Mouse (Mus musculus) c-Kit-positive CD71-positive TER-119-negative erythroid progenitor cells, embryonic 14.5 days (primary cell): Measurements from ENCODE around the gene Abhd17c.
"Not testable (repeated sequence)": the region's sequence is repeated elsewhere in the genome, so short reads cannot be mapped to it uniquely, and the experiment has no call there.

Source experiments
- DNase-seq: peaks from one replicate; pipeline ENCODE4 v3.0.0-alpha.2; 2013; ENCODE audit warnings: low read depth

The Abhd17c gene

DNA sequence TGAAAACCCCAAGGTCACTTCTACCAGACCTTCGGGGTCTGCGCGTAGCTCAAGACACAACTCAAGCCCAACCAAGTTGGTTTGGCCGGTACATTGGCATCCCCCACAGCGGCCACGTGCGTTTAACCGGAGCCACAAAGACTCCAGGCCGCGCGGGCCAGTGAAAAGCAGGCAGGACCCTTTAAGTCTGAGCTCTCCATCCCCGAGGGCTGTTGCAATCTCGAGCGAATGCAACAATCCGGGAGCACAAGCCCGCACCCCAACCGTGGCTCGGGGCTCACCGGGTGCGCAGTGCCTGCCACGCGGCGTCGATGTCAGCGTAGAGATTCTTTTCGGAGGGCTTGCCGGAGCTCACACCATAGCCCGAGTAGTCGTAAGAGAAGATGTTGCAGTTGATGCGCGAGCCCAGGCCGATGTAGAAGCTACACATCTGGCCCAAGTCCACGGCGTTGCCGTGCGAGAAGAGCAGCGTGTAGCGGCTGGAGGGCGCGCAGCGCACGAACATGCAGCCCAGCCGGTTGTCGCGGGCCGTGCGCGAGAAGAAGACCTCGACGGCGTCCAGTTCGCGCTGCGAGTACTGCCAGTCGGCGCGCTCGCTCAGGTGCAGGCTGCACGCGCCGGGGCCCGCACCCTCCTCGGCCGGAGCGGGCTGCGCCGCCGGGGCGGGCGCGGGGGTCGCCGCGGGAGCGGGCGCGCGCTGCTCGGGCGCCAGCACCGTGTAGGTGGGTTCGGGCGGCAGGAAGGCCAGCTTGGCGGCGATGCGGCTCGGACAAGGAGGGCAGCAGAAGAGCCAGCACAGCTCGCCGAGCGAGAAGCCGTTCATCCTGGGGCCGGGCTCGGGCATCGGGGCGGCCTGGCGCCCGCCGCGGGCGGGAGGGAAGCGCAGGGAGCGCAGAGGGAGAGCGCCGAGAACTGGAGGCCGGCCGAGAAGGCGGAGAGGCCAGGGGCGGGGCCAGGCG is at the start of gene Abhd17c:
Gene Abhd17c (minus strand): TSS at position 893 of the 959 bp plus-strand sequence.
- no peak for DNase-seq

DNA sequence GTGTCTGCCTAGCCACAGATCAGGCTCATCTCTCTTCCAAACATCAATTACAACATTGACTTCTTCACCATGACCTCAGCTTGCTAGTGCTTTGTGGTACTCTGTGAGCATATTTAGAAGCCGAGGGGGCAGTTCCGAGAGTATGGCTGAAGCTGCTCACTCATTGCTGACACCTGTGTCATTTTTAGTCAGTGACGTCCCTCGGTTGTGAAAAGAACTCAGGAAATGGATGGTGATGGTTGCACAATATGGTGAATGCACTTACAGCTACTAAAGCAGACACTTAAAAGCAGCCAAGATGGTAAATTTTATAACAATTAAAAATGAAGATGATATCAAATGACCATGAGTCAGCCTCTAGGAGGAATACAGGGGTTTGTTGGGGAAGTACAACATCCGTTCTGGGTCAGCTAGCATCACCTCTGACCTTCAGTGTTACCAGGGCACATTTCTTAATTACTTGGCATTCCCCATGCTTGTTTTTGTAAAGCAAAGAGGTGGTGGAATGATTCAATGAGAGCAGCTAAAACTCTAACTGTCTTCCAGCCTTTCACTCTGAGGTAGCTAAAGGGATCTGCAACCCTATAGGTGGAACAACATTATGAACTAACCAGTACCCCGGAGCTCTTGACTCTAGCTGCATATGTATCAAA is 45.6 kb upstream of the Abhd17c start:
- no peak for DNase-seq

GRCm38 (mm10) chr7:84196221-84196620 is 44.5 kb upstream of the Abhd17c start:
- DNase-seq: no peak

DNA sequence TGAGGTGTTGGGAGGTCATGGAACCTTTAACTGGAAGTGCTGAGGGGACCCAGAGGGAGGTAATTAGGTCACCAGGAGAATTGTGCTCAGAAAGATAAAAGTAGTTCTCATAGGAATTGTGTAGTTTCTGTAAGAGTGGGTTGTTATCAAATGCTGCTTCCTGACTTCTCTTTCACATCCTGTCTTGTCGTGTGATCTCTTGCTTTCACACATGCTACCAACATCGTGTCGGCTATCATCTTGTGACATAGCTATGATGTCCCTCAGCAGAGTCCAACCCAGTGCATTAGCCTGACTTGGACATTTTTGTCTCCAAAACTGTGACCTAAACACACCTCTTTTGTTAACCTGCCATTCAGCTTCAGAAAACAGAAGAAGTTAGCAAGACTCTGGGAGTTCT is 40.6 kb upstream of the Abhd17c start:
- no peak for DNase-seq

- no peak for DNase-seq
Measured at GRCm38 (mm10) chr7:84191476-84191875, 39.8 kb upstream of the Abhd17c start.

DNA sequence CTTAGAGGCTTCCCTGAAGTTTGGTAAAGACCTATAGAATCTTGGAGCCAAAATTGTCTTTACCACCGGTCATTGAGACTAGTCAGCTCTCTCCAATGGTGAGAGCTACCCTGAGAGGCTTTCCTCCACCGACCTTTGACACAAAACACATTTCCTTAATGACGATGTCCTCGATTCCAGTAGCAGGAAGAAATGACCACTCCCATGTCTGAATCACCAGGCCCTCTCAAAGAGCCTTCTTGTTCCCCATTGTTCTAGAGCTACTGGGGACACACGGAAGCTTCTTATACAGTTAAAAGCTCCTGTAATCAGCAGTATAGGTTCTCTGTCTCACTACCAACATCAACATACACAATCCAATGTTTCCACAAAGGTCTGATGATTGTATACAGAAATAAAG is 36.5 kb upstream of the Abhd17c start:
- DNase-seq: no peak

DNA sequence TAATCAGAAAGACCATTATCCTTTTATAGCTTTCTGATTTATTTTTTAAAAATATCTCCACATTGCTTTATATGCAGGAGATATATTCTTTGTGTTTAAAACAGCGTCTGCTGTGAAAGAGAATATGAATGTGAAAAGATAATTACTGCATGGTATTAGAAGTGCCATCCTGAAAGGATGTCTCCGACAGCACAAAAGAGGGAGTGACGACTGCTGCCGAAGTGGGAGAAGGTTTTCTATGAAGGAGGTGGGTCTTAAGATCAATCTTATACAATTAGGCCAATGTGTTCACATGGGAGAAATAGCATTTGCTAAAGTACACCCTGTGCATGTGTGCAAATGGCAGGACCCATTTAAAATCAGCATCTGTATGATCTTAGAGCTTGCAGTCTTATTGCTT is 33.5 kb upstream of the Abhd17c start:
- DNase-seq: no peak

DNA sequence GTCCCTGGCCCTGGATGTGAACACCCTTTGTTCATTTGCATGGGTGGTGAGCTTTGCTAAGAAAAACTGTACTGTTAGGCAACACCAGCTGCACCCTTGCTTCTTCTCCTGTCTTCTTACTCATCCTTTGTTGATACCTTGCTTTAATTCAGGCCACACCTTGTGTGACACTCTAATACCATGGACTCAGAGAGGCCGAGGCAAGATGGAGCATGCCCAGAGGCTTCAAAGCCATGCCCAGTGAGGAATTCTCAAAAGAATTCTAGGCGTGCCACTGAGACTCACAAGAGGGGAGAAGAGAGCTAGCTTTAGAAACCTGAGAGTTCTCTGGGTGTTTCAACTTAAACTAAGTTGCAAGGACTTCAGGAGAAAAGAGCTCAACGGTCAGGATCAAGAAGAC is 33.0 kb upstream of the Abhd17c start:
- no peak for DNase-seq

- not testable (repeated sequence) for DNase-seq
Measured at GRCm38 (mm10) chr7:84178809-84179208, 27.1 kb upstream of the Abhd17c start.

DNA sequence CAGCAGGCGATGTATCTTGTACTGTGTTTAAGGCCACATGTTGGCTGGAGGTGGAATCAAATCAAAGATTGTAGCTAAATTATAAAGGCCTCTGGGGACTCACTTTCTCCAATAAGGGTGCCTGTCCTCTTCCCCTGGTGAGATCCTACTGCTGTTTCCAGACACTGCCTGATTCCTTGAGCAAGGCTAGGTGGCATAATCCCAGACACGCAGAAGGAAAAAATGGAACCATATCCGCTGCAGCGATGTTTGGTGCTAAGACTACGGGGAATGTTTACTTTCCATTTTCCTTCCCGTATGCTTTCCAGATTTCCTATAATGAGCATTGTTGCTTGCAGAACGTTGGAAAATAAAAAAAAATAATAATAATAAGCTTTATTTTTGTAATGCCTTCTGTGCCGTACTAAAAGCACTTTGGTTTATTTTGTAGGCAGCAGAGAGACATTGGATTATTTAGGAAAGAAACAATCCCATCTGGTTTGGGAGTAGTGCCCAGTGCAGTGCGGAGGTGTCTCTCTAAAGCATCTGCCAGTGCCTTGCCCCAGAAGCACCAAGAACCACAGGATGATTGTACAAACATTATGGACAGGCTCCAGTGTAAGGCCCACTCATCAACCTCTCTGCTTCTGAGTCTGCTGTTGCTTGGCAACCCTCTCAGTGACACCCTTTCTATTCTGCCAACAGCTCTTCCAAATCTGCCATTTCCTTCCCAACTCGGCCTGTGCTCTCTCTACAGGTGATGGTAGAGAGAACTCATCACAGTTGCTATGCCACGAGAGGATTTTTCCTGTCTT is 23.2 kb upstream of the Abhd17c start:
- no peak for DNase-seq

- DNase-seq: no peak
Measured at GRCm38 (mm10) chr7:84173394-84173793, 21.7 kb upstream of the Abhd17c start.

DNA sequence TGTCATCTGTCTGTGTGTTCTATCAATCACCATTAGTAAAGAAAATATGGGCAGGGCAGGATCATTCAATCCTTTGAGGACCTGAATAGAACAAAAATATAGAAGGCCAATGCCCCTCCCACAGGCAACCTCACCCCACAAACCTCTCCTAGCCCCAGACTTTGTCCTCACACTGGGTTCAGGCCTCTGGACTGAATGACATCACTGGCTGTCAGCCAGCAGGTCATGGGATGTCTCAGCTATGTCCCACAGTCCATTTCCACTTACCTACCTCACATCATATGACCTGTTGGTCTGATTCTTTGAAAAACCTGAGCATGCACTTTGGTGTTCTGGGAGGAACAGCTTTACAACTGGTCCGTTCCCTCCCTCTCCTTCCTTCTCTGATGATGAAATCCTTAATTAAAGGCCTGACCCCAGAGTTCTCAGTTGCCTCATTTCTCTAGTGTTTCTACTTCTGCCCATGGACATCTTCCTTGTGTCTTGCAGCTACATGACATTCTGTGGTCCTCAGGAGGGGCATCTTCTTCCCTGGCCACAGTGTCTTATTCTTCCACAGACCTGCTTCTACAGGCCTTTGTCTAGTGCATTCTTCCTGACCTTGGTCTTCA is 19.6 kb upstream of the Abhd17c start:
- no peak for DNase-seq

- DNase-seq: no peak
Measured at GRCm38 (mm10) chr7:84168355-84168754, 16.7 kb upstream of the Abhd17c start.

DNA sequence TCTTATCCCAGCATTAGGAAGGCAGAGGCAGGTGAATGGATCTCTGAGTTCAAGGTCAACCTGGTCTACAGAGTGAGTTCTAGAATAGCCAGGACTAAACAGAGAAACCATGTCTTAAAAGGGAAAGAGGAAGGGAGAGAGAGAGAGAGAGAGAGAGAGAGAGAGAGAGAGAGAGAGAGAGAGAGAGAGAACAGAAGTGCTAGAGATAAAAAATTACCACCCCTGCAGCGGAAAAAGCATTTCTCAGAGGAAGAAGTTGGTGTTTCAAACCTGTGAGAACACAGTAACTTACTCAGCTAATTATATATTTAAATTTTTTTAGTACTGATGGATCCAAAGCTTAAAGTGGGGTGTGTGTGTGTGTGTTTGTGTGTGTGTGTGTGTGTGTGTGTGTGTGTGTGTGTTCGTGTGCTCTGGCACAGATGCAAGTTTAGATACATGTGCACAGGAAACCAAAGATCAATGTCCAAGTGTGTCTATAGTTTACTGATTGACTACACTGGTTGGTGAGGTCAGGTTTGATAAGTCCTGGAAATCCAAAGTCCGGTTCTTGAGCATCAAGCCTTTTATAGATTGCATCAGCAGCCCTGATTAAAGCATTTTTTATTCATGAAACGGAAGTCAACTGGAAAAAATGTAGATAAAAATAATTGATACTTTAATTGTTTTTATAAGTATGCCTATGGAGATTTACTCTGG is 15.2 kb upstream of the Abhd17c start:
- DNase-seq: no peak

DNA sequence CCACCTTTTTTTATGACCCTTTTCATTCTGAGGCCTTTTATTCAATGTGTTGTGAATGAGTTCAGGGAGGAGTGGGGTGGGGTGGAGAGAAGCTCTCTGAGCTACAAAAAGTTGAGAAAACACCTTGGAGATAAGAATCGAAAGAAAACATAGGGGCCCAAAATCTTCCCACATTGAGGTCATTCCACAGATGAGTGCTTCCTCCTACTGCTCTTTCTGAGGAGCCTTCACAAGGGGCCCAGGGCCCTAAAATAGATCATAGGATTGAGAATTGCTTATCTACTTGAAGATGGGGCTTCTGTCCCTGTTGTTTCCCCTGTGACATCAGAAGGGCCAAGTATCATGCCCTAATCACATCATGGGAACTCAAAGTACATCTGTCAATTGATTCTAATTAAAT is 14.3 kb upstream of the Abhd17c start:
- no peak for DNase-seq

DNA sequence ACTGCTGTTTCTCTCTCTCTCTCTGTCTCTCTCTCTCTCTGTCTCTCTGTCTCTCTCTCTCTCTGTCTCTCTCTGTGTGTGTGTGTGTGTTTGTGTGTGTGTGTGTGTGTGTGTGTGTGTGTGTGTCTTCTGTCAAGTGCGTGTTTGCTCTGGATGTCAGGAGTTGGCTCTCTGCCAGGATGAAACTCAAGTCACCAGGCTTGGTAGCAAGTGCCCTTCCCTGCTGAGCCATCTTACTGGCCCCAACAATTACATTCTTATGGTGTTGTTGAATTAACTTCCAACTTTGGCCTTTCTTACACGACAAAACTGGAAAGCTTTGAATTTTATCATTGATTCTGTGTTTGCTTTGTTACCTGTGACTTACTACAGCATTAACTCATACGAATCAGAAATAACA is 13.6 kb upstream of the Abhd17c start:
- no peak for DNase-seq

DNA sequence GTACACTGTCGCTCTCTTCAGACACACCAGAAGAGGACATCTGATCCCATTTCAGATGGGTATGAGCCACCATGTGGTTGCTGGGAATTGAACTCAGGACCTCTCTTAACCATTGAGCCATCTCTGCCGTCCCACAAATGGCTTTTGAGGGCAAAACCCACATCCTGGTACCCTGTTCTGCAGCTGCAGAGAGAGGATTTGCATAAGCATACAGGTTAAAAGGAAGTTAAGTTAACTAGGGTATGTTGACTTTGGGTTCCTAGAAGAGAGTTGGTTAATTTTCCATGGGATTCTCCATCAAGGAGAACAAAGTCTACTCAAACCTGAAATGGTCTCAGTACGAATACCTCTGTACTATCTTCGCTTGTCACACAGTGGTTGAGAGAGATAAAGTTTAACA is 13.2 kb upstream of the Abhd17c start:
- DNase-seq: no peak

GRCm38 (mm10) chr7:84164419-84164818 is 12.7 kb upstream of the Abhd17c start:
- no peak for DNase-seq

GRCm38 (mm10) chr7:84163585-84163984 is 11.9 kb upstream of the Abhd17c start:
- DNase-seq: no peak

GRCm38 (mm10) chr7:84159414-84159813 is 7.7 kb upstream of the Abhd17c start:
- DNase-seq: no peak

- no peak for DNase-seq
Measured at GRCm38 (mm10) chr7:84153821-84154220, 2.1 kb upstream of the Abhd17c start.
